Mouse (Mus musculus): Measurements from ENCODE around the gene Pdyn. TPM values are rescaled to one million over a fixed set of nuclear protein-coding genes. Genes with fewer than 3 reads are reported as not detected.
A peak's percentile ranks its signal among the peaks of the same experiment; 100 is the strongest.

Pdyn gene
- total RNA-seq (2015) (not detected in 2 replicates), total RNA-seq (2017) (not detected in 2 replicates)

DNA sequence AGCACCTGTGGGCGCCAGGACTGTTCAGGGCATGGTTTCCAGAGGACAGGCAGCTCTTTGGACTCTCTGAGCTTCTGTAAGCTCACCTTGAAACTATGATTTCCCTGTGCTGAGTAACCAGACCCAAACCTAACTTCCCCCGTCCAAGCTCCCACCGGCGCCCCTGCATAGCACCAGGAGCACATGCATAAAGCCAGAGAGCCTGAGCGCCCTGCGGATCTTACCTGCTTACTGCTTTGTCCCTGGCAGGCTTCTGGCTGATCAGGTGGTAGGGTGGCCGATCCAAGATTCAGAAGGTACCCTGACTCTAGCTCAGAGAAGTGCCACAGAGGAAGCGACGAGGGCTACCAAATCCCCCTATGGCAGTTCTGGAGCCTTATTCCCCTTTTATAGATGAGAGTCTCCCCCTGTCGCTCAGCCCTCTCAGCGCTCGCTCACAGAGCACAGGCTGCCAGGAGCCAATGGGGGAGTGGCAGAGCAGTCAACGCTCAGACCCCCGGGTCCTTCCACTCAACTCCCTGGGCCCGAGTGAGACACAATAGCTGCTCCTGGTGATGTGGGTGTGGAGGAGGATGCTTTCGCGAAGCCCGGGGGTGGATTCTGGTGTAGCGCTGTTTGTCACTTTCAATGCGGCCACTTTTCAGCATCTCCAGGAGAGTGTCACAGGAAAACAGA, at the start of gene Pdyn:
Gene Pdyn, minus strand, starts transcription at position 361 of the 675 bp plus-strand sequence.
- ATAC-seq (ENCODE audit: poor library complexity, severe bottlenecking) = no peak

DNA sequence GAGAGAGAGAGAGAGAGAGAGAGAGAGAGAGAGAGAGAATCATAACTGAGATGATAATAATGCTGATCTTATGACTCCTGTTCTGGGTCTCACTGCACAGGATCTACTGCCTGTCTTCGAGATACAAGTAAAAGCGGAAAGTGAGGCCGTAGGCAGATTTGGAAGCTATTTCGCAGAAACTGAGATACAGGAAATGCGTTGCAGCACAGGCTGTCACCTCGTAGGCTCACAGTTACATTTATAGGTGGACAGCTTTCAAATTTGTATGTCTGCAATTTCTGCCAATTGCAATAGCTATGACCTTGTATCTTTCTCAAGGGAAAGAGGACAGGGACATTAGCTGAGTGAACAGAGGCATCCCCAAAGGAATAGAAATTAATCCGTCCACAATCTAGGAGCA, 42.4 kb upstream of the Pdyn start:
- no peak for ATAC-seq (ENCODE audit: poor library complexity, severe bottlenecking)

DNA sequence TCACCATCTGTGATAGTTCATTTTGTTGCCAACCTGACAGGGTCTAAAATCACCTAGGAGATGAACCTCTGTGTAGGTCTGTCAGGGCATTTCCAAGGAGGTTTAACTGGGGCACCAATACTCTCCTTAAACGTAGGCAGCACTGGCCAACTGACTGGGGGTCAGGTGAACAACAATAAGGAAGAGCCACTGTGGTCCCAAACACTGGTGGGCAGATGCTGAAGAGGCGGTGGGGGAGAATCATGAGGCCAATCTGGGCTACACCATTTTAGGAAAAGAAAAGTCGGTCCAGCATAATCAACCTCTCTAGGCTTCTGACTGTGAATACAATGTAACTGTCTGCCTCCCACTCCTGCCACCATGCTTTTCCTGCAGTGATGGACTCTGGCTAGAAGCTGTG, 40.9 kb upstream of the Pdyn start:
- ATAC-seq (ENCODE audit: poor library complexity, severe bottlenecking) = no peak

DNA sequence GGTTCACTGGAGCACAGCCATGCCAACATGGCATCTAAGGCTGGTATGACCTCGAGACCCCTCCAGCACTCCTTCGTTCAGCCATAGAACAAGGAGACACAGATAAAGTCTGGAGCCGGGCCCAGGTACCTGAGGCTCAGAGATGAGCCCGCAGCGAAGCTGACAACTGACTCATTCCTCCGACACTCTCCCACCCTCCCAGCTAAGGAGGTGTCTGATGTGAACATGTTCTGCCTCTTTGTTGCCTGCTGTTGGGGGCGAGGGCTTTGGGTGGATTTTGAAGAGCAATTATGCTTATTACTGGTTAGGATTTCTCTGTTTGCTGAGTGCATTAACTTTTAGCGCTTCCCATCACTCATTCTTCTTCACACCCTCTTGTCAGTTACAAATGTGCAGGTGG, 34.4 kb upstream of the Pdyn start:
- no peak for ATAC-seq (ENCODE audit: poor library complexity, severe bottlenecking)

DNA sequence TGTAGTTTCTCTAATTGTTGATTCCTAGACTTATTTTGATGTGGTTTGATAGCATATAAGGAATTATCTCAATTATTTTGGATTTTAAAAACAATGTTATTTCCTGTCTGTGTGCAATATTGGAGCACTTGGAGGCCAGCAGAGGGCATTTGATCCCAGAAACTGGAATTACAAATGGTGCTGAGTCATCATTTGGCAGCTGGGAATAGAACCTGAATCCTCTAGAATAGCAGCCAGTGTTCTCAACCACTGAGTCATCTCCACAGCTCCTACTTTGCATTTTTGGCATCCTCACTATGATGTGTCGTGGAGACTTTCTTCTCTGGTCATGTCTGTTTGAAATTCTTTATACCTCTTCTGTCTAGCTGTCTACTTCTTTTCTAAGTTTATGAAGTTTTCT, 30.0 kb upstream of the Pdyn start:
- ATAC-seq (ENCODE audit: poor library complexity, severe bottlenecking) = no peak

DNA sequence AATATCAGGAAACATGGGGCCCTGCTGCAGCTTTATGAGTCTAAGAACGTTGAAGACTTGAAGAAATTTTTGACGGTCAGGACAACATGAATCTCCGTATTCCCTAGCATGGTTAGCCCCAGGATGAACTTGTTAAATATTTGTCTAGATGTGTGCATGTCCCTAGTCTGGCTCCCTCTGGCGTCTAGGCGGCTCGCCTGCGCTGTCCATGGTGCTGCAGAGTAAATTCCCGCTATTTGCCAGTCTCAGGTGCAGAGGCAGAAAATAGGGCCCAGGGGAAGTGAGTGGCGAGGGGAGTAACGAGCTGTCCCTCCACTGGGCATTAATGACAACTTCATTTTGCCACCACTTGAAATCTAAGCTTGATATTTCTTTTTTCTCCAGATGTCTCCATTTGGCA, 16.0 kb upstream of the Pdyn start:
- ATAC-seq (ENCODE audit: poor library complexity, severe bottlenecking) = no peak

- no peak for ATAC-seq (ENCODE audit: poor library complexity, severe bottlenecking)
Observed at GRCm38 (mm10) chr2:129713026-129713544, 13.4 kb upstream of the Pdyn start.

DNA sequence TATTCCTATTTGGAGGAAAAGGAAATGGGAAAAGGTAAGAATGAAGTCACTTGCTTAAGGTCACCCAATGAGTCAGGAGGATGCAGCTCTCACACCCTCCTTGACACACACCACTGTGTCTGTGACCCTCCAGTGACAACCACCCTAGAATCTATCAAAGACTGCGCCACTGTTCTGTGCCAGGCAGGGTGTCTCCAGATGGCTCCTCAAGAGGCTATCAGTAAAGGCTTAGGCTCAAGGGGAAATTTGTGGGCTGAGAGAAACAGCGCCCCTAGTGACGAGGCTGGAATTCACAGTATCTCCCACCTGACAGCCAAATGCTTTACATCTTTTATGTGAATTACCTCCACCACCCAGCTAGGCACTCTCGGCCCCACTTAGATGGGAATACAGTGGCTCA, 3.6 kb downstream of the Pdyn start:
- peak; percentile 59 for ATAC-seq (ENCODE audit: poor library complexity, severe bottlenecking)

DNA sequence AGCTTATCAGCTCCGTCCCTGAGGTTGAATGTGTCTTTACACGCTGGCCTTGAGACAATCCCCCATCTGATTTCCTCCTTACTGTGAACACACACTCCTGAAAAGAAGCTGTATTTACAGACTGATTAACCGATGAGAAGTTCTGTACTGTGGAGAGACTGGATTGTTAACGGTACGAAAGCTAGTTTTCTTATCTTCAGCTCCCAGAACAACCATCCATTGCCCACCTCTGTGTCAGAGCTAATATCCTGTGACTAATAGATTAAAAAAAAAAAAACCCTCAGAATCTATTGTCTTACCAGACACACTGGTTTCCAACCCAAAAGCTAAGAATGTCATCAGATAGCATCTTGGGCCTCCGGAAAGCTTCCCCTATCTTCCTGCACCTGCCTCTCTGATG, 5.3 kb downstream of the Pdyn start:
- ATAC-seq (ENCODE audit: poor library complexity, severe bottlenecking) = no peak

- no peak for ATAC-seq (ENCODE audit: poor library complexity, severe bottlenecking)
Observed at GRCm38 (mm10) chr2:129692694-129693093, 7.0 kb downstream of the Pdyn start.

- ATAC-seq (ENCODE audit: poor library complexity, severe bottlenecking) = no peak
Observed at GRCm38 (mm10) chr2:129689694-129690093, 9.9 kb downstream of the Pdyn start.

DNA sequence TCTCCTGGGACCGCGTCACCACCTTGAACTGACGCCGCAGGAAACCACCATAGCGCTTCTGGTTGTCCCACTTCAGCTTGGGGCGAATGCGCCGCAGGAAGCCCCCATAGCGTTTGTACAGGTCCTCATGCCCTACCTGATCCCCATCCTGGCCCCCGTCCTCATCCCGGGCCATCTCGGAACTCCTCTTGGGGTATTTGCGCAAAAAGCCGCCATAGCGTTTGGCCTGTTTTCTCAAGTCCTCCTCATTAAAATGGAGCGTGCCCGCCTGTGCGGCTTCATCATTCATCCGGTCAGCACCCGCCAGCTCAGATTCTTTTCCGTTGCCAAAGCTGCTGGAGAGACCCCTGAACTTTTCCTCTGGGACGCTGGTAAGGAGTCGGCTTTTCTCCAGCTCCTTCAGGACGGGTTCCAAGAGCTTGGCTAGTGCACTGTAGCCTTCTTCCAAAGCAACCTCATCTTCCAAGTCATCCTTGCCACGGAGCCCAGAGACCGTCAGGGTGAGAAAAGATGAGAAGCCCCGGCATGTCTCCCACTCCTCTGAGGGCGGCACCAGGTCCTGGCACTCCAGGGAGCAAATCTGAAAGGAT, 11.5 kb downstream of the Pdyn start:
- ATAC-seq (ENCODE audit: poor library complexity, severe bottlenecking) = no peak

GRCm38 (mm10) chr2:129686908-129687307, 12.7 kb downstream of the Pdyn start:
- ATAC-seq (ENCODE audit: poor library complexity, severe bottlenecking) = no peak

GRCm38 (mm10) chr2:129684014-129684413, 15.6 kb downstream of the Pdyn start:
- no peak for ATAC-seq (ENCODE audit: poor library complexity, severe bottlenecking)

- no peak for ATAC-seq (ENCODE audit: poor library complexity, severe bottlenecking)
Observed at GRCm38 (mm10) chr2:129680236-129680635, 19.4 kb downstream of the Pdyn start.

GRCm38 (mm10) chr2:129679066-129679465, 20.6 kb downstream of the Pdyn start:
- no peak for ATAC-seq (ENCODE audit: poor library complexity, severe bottlenecking)

GRCm38 (mm10) chr2:129677664-129678063, 22.0 kb downstream of the Pdyn start:
- no peak for ATAC-seq (ENCODE audit: poor library complexity, severe bottlenecking)

DNA sequence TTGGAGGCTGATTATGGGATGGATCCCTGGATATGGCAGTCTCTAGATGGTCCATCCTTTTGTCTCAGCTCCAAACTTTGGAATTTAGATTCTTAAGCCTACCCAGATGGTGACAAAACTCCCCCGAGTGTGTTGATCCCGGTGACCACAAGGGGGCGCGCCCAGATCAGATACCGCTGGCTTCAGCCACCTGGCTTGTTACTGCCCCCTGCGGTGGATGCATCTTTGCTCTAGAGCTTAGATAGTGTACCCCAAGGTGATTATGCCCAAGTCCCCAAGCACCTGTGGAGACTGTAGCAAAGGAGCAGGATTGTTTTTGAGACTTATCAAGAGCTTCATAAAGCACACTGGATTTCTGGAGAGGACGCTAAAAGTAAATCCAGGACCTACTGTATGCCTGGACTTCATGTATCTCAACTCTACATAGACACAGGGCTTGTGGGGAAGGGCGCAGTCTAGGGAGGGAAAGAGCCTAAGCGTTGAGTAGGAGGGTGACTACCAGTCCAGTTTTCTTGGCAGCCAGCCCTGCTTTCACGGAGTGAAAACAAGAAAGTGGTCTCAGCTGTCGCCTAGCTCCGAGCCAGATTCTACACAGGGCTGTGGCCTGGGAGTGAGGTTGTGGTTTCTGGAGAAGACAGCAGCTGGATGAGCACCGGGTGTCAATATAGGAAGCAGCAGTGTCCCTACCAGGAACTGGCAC, 24.6 kb downstream of the Pdyn start:
- peak; percentile 100 for ATAC-seq (ENCODE audit: poor library complexity, severe bottlenecking)

DNA sequence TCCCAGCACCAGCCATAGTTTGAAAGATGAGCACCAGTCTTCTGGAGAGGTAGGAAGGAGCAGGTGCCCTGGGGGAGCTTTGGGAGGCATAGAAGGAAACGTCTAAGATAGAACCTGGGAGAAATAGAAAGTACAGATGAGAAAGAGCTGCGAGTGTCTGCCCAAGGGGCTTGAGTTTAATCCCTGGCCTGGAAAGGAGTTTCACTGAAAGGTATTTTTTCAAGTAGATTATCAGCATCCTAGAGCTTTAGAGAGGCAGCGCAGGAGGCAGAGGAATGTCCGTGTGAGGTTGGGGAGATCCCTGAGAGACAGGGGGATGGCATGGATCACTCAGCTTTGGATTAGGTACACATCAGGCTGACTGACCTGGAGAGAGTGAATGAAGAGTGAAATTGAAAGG, 27.7 kb downstream of the Pdyn start:
- ATAC-seq (ENCODE audit: poor library complexity, severe bottlenecking) = no peak

DNA sequence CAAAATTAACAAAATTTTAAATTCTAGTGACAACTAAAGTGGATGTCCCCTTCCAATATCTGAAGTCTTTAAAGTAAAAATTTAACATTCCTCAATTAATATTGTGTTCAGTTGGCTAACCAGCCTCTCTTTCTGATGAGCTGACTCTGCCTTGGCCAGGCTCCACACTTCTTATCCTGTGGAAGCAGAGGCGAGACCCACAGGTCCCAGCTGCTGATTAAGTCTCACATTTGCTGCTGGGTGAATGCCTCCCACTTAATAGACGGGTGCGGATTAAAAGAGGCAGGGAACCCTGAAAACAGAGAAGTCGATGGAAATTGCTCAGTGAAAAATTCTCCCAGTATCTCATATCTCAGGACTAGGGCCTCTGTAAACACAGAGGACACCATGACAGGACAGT, 37.2 kb downstream of the Pdyn start:
- ATAC-seq (ENCODE audit: poor library complexity, severe bottlenecking) = no peak

DNA sequence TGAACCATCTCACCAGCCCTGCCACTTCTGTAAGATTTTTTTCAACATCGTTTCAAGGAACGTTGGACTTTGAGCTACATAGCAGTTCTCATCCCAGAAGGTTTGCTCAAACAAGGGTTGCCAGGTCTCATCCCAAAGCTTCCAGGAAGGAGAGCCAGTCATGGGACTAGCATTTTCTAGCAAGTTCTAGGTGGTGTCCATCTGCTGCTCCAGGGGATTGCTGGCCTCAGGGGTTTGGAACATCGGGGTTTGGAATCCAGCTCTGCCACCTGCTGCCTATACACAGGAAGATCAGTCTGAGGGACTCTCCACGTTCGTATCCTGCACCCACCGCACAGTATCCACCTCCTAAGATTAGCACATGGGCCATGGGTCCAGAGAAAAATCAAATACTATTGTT, 39.6 kb downstream of the Pdyn start:
- no peak for ATAC-seq (ENCODE audit: poor library complexity, severe bottlenecking)

GRCm38 (mm10) chr2:129658796-129659195, 40.8 kb downstream of the Pdyn start:
- ATAC-seq (ENCODE audit: poor library complexity, severe bottlenecking) = no peak
